Mouse (Mus musculus): ENCODE data around the gene Slc9c1. TPM values are rescaled to one million over a fixed set of nuclear protein-coding genes. Genes with fewer than 3 reads are reported as not detected.
A peak's percentile ranks its signal among the peaks of the same experiment; 100 is the strongest.

The Slc9c1 gene
- polyA plus RNA-seq, 1 experiment from 2014 or later: not detected

DNA sequence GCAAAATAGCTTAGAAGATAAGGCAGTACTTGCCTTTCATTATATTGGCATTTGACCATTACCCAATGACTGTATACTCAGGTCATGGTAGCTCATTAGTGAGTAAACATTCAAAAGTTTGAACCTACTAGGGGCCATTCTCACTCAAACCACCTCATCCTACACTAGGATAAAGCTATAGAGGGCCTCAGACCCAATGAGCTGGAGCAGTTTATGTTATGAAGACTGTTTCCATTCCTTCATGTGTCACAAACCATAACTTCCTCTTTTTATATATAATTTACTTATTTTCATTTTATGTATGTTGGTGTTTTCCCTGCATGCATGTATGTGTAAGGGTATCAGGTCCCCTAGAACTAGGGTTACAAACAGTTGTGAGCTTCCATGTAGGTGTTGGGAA, 12.9 kb downstream of the Slc9c1 start:
- no peak for TF ChIP-seq CTCF (IDR thresholded peaks at IDR 0.05; ENCODE audit: low read depth)
- H3K9me3 ChIP-seq (ENCODE audit: low read depth, low read length): no peaks in the 10 kb centered on the region
- no peak overlapping the region for H3K9ac ChIP-seq
- H3K4me1 ChIP-seq (ENCODE audit: insufficient read depth): no peaks in the 10 kb centered on the region
- no peak overlapping the region for H3K4me2 ChIP-seq
- no peaks in the 10 kb centered on the region for H3K36me3 ChIP-seq (ENCODE audit: insufficient read depth)
- no peak overlapping the region for H3K27ac ChIP-seq (ENCODE audit: low read depth)
- H3K27me3 ChIP-seq (ENCODE audit: insufficient read depth, low read length): no peaks in the 10 kb centered on the region
- no peak overlapping the region for H3K4me3 ChIP-seq (ENCODE audit: low read depth, low read length)
- no peak for ATAC-seq (ENCODE audit: insufficient read depth)
- DNase-seq: no peak

DNA sequence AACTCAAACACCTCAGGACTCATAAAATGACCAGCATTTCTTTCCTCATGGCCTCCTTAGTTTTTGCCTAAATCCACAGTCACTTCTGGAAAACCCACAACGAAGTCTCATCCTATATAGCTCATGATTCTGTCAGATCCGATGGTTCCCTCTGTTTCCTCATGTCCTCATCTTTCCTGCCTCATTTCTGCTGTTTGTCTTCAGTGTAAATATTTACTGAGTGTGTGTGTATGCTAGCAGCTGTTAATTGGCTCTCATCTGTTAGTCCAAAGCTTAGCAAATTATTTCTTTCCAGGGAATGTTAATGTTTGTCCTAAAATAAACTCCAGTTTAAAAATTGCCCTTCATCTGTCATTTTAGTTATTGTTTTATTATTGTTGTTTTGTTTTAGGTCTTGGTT, 16.5 kb downstream of the Slc9c1 start:
- no peak for TF ChIP-seq CTCF (IDR thresholded peaks at IDR 0.05; ENCODE audit: low read depth)
- WGBS: 21% methylated on average over 2 of the region's 2 CpGs
- Histone ChIP-seq H3K36me3 (ENCODE audit: insufficient read depth) (no peaks in the 10 kb centered on the region), H3K4me3 (ENCODE audit: low read depth, low read length) (no peak overlapping the region), H3K4me2 (no peak overlapping the region), H3K27me3 (ENCODE audit: insufficient read depth, low read length) (no peaks in the 10 kb centered on the region), H3K9me3 (ENCODE audit: low read depth, low read length) (no peaks in the 10 kb centered on the region), H3K27ac (ENCODE audit: low read depth) (no peak overlapping the region), H3K4me1 (ENCODE audit: insufficient read depth) (no peaks in the 10 kb centered on the region), H3K9ac (no peak overlapping the region)
- DNase-seq (peak; percentile 47), ATAC-seq (ENCODE audit: insufficient read depth) (peak; percentile 76; the same call in 1 of the 2 replicates)

GRCm38 (mm10) chr16:45561747-45562146, 26.6 kb downstream of the Slc9c1 start:
- Histone ChIP-seq H3K9me3 (ENCODE audit: low read depth, low read length) (no peaks in the 10 kb centered on the region), H3K36me3 (ENCODE audit: insufficient read depth) (no peaks in the 10 kb centered on the region), H3K27ac (ENCODE audit: low read depth) (no peak overlapping the region), H3K4me2 (no peak overlapping the region), H3K4me1 (ENCODE audit: insufficient read depth) (no peaks in the 10 kb centered on the region), H3K27me3 (ENCODE audit: insufficient read depth, low read length) (no peaks in the 10 kb centered on the region), H3K9ac (no peak overlapping the region), H3K4me3 (ENCODE audit: low read depth, low read length) (no peak overlapping the region)
- DNase-seq: no peak
- no peak for TF ChIP-seq CTCF (IDR thresholded peaks at IDR 0.05; ENCODE audit: low read depth)
- 45% methylated on average over 3 of the region's 3 CpGs for WGBS
- no peak for ATAC-seq (ENCODE audit: insufficient read depth)

GRCm38 (mm10) chr16:45572307-45572706, 37.2 kb downstream of the Slc9c1 start:
- H3K36me3 ChIP-seq (ENCODE audit: insufficient read depth): no peaks in the 10 kb centered on the region
- no peaks in the 10 kb centered on the region for H3K4me1 ChIP-seq (ENCODE audit: insufficient read depth)
- no peak overlapping the region for H3K4me3 ChIP-seq (ENCODE audit: low read depth, low read length)
- H3K27me3 ChIP-seq (ENCODE audit: insufficient read depth, low read length): no peaks in the 10 kb centered on the region
- 65% methylated on average over 3 of the region's 3 CpGs for WGBS
- no peak overlapping the region for H3K27ac ChIP-seq (ENCODE audit: low read depth)
- H3K9me3 ChIP-seq (ENCODE audit: low read depth, low read length): no peaks in the 10 kb centered on the region
- ATAC-seq (ENCODE audit: insufficient read depth): no peak
- no peak for DNase-seq
- no peak overlapping the region for H3K9ac ChIP-seq
- no peak for TF ChIP-seq CTCF (IDR thresholded peaks at IDR 0.05; ENCODE audit: low read depth)
- no peak overlapping the region for H3K4me2 ChIP-seq

GRCm38 (mm10) chr16:45579883-45580282, 44.8 kb downstream of the Slc9c1 start:
- H3K9ac ChIP-seq: no peak overlapping the region
- WGBS: 58% methylated on average over 12 of the region's 12 CpGs
- DNase-seq: no peak

DNA sequence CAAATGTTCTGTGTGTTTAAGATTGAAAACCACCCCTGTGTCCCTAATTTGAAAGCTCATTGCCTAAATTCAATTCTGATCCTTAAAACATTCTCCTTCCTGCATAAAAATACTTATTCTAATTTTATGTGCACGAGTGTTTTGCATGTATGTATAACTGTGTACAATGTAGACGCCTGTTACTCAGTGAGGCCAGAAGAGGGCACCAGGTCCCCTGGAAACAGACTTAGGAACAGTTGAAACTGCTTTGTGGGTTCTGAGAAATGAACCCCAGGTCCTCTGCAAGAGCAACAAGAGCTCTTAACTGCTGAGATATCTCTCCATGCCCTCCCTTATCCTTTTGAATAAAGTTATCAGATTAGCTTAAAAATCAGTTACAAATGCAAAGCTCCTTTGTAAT, 47.4 kb downstream of the Slc9c1 start:
- H3K9ac ChIP-seq: no peak overlapping the region
- DNase-seq (peak; percentile 57), ATAC-seq (ENCODE audit: insufficient read depth) (no peak)
- TF ChIP-seq CTCF (IDR thresholded peaks at IDR 0.05; ENCODE audit: low read depth): peak; percentile 59
- H3K4me1 ChIP-seq (ENCODE audit: insufficient read depth): no peaks in the 10 kb centered on the region
- no peaks in the 10 kb centered on the region for H3K27me3 ChIP-seq (ENCODE audit: insufficient read depth, low read length)
- H3K4me3 ChIP-seq (ENCODE audit: low read depth, low read length): no peak overlapping the region
- no peak overlapping the region for H3K27ac ChIP-seq (ENCODE audit: low read depth)
- H3K9me3 ChIP-seq (ENCODE audit: low read depth, low read length): no peaks in the 10 kb centered on the region
- 17% methylated on average over 2 of the region's 2 CpGs for WGBS
- H3K36me3 ChIP-seq (ENCODE audit: insufficient read depth): no peaks in the 10 kb centered on the region
- H3K4me2 ChIP-seq: no peak overlapping the region

More at GRCm38 (mm10) chr16:45579883-45580282, 44.8 kb downstream of the Slc9c1 start:
- H3K27me3 ChIP-seq (ENCODE audit: insufficient read depth, low read length): no peaks in the 10 kb centered on the region
- no peak overlapping the region for H3K4me2 ChIP-seq
- no peak overlapping the region for H3K27ac ChIP-seq (ENCODE audit: low read depth)
- ATAC-seq (ENCODE audit: insufficient read depth): no peak
- H3K4me1 ChIP-seq (ENCODE audit: insufficient read depth): no peaks in the 10 kb centered on the region
- no peaks in the 10 kb centered on the region for H3K9me3 ChIP-seq (ENCODE audit: low read depth, low read length)
- TF ChIP-seq CTCF (IDR thresholded peaks at IDR 0.05; ENCODE audit: low read depth): no peak; the same call in 1 of the 2 replicates
- H3K36me3 ChIP-seq (ENCODE audit: insufficient read depth): no peaks in the 10 kb centered on the region
- no peak overlapping the region for H3K4me3 ChIP-seq (ENCODE audit: low read depth, low read length)

DNA sequence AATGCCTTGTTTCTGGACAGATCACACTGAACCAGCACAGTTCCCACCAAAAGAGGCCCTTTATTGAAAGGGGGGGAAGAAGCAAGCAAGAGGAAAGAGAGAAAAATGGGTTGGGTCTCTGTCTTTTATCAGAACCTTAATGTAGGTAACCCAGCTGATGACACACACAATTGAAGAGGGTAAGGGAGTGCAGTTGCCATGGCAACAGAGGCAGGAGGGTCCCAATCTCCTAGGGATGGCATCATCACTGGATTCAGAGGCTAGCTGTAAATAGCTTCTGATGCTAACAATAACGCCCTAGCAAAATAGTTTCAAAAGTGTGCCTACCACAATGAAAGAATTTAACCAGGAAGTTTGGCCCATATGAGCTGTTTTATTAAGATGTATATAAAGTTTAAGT, 58.5 kb downstream of the Slc9c1 start:
- DNase-seq (no peak), ATAC-seq (ENCODE audit: insufficient read depth) (no peak)
- no peak overlapping the region for H3K27ac ChIP-seq (ENCODE audit: low read depth)
- TF ChIP-seq CTCF (IDR thresholded peaks at IDR 0.05; ENCODE audit: low read depth): no peak
- no peaks in the 10 kb centered on the region for H3K9me3 ChIP-seq (ENCODE audit: low read depth, low read length)
- WGBS: 62% methylated on average over 1 of the region's 1 CpGs
- H3K9ac ChIP-seq: no peak overlapping the region
- no peak overlapping the region for H3K4me2 ChIP-seq
- H3K36me3 ChIP-seq (ENCODE audit: insufficient read depth): no peaks in the 10 kb centered on the region
- no peaks in the 10 kb centered on the region for H3K27me3 ChIP-seq (ENCODE audit: insufficient read depth, low read length)
- no peaks in the 10 kb centered on the region for H3K4me1 ChIP-seq (ENCODE audit: insufficient read depth)
- H3K4me3 ChIP-seq (ENCODE audit: low read depth, low read length): no peak overlapping the region

DNA sequence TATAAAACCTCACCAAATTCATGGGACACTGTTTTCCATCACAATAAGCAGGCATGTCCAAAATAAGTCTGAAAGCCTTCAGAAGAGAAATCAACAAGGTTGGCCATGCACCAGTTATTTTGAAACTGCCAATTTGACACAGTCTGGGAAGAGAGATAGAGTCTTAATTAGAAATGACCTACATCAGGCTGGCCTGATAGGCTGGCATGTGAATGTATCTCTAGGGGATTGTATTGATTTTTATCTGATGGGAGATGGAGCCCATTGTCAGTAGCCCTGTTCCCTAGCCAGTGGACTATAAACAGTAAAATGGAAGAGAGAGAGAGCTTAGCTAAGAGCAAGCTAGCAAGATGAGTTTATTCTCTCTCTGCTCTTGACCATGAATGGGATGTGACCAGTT, 60.4 kb downstream of the Slc9c1 start:
- ATAC-seq (ENCODE audit: insufficient read depth): no peak
- no peak overlapping the region for H3K27ac ChIP-seq (ENCODE audit: low read depth)

More for the DNA sequence above, 60.4 kb downstream of the Slc9c1 start:
- TF ChIP-seq CTCF (IDR thresholded peaks at IDR 0.05; ENCODE audit: low read depth): no peak
- H3K9ac ChIP-seq: no peak overlapping the region
- no peak overlapping the region for H3K4me3 ChIP-seq (ENCODE audit: low read depth, low read length)
- H3K27me3 ChIP-seq (ENCODE audit: insufficient read depth, low read length): no peaks in the 10 kb centered on the region
- H3K36me3 ChIP-seq (ENCODE audit: insufficient read depth): no peaks in the 10 kb centered on the region
- H3K4me1 ChIP-seq (ENCODE audit: insufficient read depth): no peaks in the 10 kb centered on the region
- no peak overlapping the region for H3K4me2 ChIP-seq
- no peak for DNase-seq
- no peaks in the 10 kb centered on the region for H3K9me3 ChIP-seq (ENCODE audit: low read depth, low read length)
